Mouse (Mus musculus) heart, postnatal 0 days (tissue): ENCODE data around the gene Ccdc141. TPM values are rescaled to one million over a fixed set of nuclear protein-coding genes. Genes with fewer than 3 reads are reported as not detected.

Experiments used
- ATAC-seq: fragments of 200-750 bp; cut with Nextera tagmentation; 2 replicates; pipeline ENCODE4 v1.8.0; 2017; ENCODE audit warnings: low read depth, moderate number of reproducible peaks, moderate library complexity; ENCODE audit not compliant: insufficient read depth
- DNase-seq: peaks from one replicate; pipeline ENCODE4 v3.0.0-alpha.2; 2016; ENCODE audit warnings: low spot score
- H3K27ac ChIP-seq: fragments of 300-500 bp; sonication (generic); 2 replicates; pipeline ENCODE4 v1.5.1; 2014; ENCODE audit warnings: low read depth, mild to moderate bottlenecking
- H3K27me3 ChIP-seq: fragments of 300-500 bp; sonication (generic); 2 replicates; pipeline ENCODE4 v1.6.1; 2014; ENCODE audit warnings: low read length, mixed read lengths; ENCODE audit not compliant: control insufficient read depth, insufficient read depth
- H3K36me3 ChIP-seq: fragments of 300-500 bp; sonication (generic); replicated peaks from 2 replicates; pipeline ENCODE4 v1.6.1; 2014; ENCODE audit warnings: low read length, mixed read lengths; ENCODE audit not compliant: control insufficient read depth, insufficient read depth
- H3K4me1 ChIP-seq: fragments of 300-500 bp; sonication (generic); 2 replicates; pipeline ENCODE4 v1.6.1; 2014; ENCODE audit warnings: antibody characterized with exemption; ENCODE audit not compliant: control insufficient read depth, insufficient read depth
- H3K4me2 ChIP-seq: fragments of 300-500 bp; sonication (generic); 2 replicates; pipeline ENCODE4 v1.6.1; 2014; ENCODE audit warnings: low read depth, mild to moderate bottlenecking, low read length, moderate library complexity
- H3K4me3 ChIP-seq: fragments of 300-500 bp; sonication (generic); 2 replicates; pipeline ENCODE4 v1.5.1; 2014; ENCODE audit warnings: low read depth, low read length
- H3K9ac ChIP-seq: fragments of 300-500 bp; sonication (generic); replicated peaks from 2 replicates; pipeline ENCODE4 v1.6.1; 2014; ENCODE audit warnings: low read depth, low read length, mixed read lengths
- H3K9me3 ChIP-seq: fragments of 300-500 bp; sonication (generic); replicated peaks from 2 replicates; pipeline ENCODE4 v1.6.1; 2016; ENCODE audit warnings: low read length; ENCODE audit not compliant: control insufficient read depth
- CTCF ChIP-seq: IDR thresholded peaks from 2 replicates; pipeline ENCODE4 v1.5.1; 2016; ENCODE audit warnings: antibody characterized with exemption, control low read depth, low read depth
- EP300 ChIP-seq: IDR thresholded peaks from 2 replicates; pipeline ENCODE4 v1.6.1; 2016; ENCODE audit warnings: antibody characterized with exemption, low read depth
- WGBS: fragments of 180-500 bp; shearing (Covaris S2); extraction: QIAGEN DNeasy Blood & Tissue Kit; methylation state at CpG from one replicate; pipeline ENCODE4 v1.1.7; 2014; 5-methylcytosine and 5-hydroxymethylcytosine counted together
- polyA plus RNA-seq: library from polyadenylated mRNA; unstranded; fragments of >200 nt; fragmentation: Nextera tagmentation; extraction: Ambion mirVana; gene quantifications from 2 replicates; pipeline ENCODE4 v1.2.1, GENCODE M21; 2015
- total RNA-seq: library from RNA; depleted of rRNA; stranded (reverse); fragments of >200 nt; gene quantifications from 2 replicates; pipeline ENCODE4 v1.2.3, GENCODE M21; 2014; ENCODE audit warnings: low replicate concordance

Gene Ccdc141
- total and polyA plus RNA-seq, 2 experiments from 2014 or later = 139 to 162 TPM

GRCm38 (mm10) chr2:77183646-77184045 lies 13.2 kb upstream of the Ccdc141 start:
- no peak for TF ChIP-seq EP300
- no peak for TF ChIP-seq CTCF
- DNase-seq (no peak), ATAC-seq (no peak)
- WGBS = 61% methylated on average over 2 of the region's 2 CpGs
- Histone ChIP-seq H3K27ac (peak overlapping the region; percentile 91), H3K9ac (no peak overlapping the region), H3K4me1 (peaks cover 40% of the 10 kb centered on the region), H3K9me3 (no peaks in the 10 kb centered on the region), H3K4me3 (no peak overlapping the region), H3K27me3 (no peaks in the 10 kb centered on the region), H3K36me3 (peaks cover 15% of the 10 kb centered on the region; the same call in 1 of the 2 replicates), H3K4me2 (no peak overlapping the region)

- ATAC-seq (peak; percentile 29), DNase-seq (no peak)
- H3K4me3 ChIP-seq = no peak overlapping the region
- no peaks in the 10 kb centered on the region for H3K27me3 ChIP-seq
- H3K4me2 ChIP-seq = no peak overlapping the region
- 35% methylated on average over 6 of the region's 6 CpGs for WGBS
- no peaks in the 10 kb centered on the region for H3K9me3 ChIP-seq
- H3K36me3 ChIP-seq = peaks cover 12% of the 10 kb centered on the region; the same call in 1 of the 2 replicates
- no peak for TF ChIP-seq EP300
- TF ChIP-seq CTCF = peak; percentile 17; the same call in 1 of the 2 replicates
- H3K27ac ChIP-seq = peak overlapping the region; percentile 91
- H3K4me1 ChIP-seq = peaks cover 40% of the 10 kb centered on the region
- H3K9ac ChIP-seq = no peak overlapping the region
Measured at GRCm38 (mm10) chr2:77182996-77183380, 12.6 kb upstream of the Ccdc141 start.

DNA sequence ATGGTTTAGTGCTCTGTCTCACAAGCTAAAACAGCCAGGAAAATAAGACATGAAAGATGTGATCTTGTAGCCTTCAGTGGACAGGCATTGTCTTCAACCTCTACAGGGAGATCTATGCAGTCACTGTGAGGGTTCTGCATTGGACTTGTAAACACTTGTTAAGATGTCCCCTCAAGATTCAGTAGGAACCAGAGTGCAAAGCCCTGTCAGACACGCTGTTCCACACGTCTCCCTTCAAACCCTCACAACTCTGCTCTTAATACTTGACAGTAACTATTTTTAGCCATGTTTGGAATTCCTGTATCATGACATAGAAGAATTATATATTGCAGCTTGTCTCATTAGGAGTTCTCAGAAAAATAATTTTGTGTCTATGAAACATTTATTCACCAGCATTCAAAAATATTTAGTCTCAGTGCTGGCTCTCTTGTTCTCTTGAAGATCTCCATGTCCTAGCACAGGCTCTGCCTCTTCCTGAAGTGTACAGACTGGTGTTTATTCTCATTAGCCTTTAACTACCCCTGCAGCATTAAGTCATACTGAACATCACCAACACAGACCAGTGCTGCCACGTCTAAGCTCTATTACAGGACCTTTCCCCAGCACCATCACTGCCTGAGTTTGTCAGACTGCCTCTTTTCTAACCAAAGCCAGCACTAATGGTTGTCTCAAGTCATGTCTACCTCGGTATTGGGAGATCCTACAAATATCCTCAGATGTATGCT lies 12.0 kb upstream of the Ccdc141 start:
- TF ChIP-seq CTCF (no peak), EP300 (peak; percentile 68; the same call in 1 of the 2 replicates)
- ATAC-seq (peak; percentile 85), DNase-seq (peak; percentile 93)
- Histone ChIP-seq H3K9me3 (no peaks in the 10 kb centered on the region), H3K9ac (peak overlapping the region; percentile 40; the same call in 1 of the 2 replicates), H3K4me2 (no peak overlapping the region), H3K4me1 (peaks cover 42% of the 10 kb centered on the region), H3K27me3 (no peaks in the 10 kb centered on the region), H3K4me3 (no peak overlapping the region), H3K36me3 (0 out of 2 replicates have a peak, but pooled peaks cover 7% of the 10 kb centered on the region), H3K27ac (peak overlapping the region; percentile 91)
- WGBS = 27% methylated on average over 4 of the region's 4 CpGs

GRCm38 (mm10) chr2:77177472-77177871 lies 7.0 kb upstream of the Ccdc141 start:
- no peak overlapping the region for H3K4me2 ChIP-seq
- no peaks in the 10 kb centered on the region for H3K36me3 ChIP-seq
- H3K27ac ChIP-seq = peak overlapping the region; percentile 79; the same call in 1 of the 2 replicates
- peaks cover 43% of the 10 kb centered on the region for H3K4me1 ChIP-seq
- WGBS = 62% methylated on average over 2 of the region's 2 CpGs
- DNase-seq (no peak), ATAC-seq (no peak)
- no peak overlapping the region for H3K9ac ChIP-seq
- H3K4me3 ChIP-seq = no peak overlapping the region
- no peaks in the 10 kb centered on the region for H3K27me3 ChIP-seq
- TF ChIP-seq EP300 (no peak), CTCF (no peak)
- H3K9me3 ChIP-seq = no peaks in the 10 kb centered on the region

GRCm38 (mm10) chr2:77176413-77176812 lies 6.0 kb upstream of the Ccdc141 start:
- Histone ChIP-seq H3K9ac (peak overlapping the region; percentile 34; the same call in 1 of the 2 replicates), H3K9me3 (no peaks in the 10 kb centered on the region), H3K36me3 (no peaks in the 10 kb centered on the region), H3K27ac (peak overlapping the region; percentile 79), H3K4me2 (peak overlapping the region; percentile 42), H3K4me1 (peaks cover 41% of the 10 kb centered on the region), H3K27me3 (no peaks in the 10 kb centered on the region), H3K4me3 (no peak overlapping the region)
- ATAC-seq (peak; percentile 50), DNase-seq (peak; percentile 66)
- TF ChIP-seq CTCF (no peak), EP300 (no peak)
- 10% methylated on average over 10 of the region's 10 CpGs for WGBS
